Mouse (Mus musculus) c-Kit-positive CD71-positive TER-119-positive erythroid progenitor cells, embryonic 14.5 days (primary cell): ENCODE measurements around the gene Rhbg.
A peak's percentile ranks its signal among the peaks of the same experiment; 100 is the strongest.

ENCODE experiments used
- DNase-seq: peaks from one replicate; pipeline ENCODE4 v3.0.0-alpha.2; 2013; ENCODE audit warnings: low spot score

Rhbg gene

GRCm38 (mm10) chr3:88228906-88229305 is 25.6 kb downstream of the Rhbg start:
- DNase-seq = no peak

- DNase-seq = no peak
These were observed 26.5 kb downstream of the Rhbg start for GRCm38 (mm10) chr3:88227976-88228375.

- no peak for DNase-seq
These were observed 27.2 kb downstream of the Rhbg start for GRCm38 (mm10) chr3:88227260-88227659.

- no peak for DNase-seq
These were observed 28.2 kb downstream of the Rhbg start for GRCm38 (mm10) chr3:88226101-88226845.

- no peak for DNase-seq
These were observed 29.6 kb downstream of the Rhbg start for GRCm38 (mm10) chr3:88224929-88225328.

GRCm38 (mm10) chr3:88222446-88222845 is 32.1 kb downstream of the Rhbg start:
- DNase-seq = no peak

GRCm38 (mm10) chr3:88221519-88222390 is 32.8 kb downstream of the Rhbg start:
- DNase-seq = no peak

GRCm38 (mm10) chr3:88220842-88221241 is 33.7 kb downstream of the Rhbg start:
- DNase-seq = peak; percentile 59

- DNase-seq = no peak
These were observed 34.6 kb downstream of the Rhbg start for GRCm38 (mm10) chr3:88219940-88220339.

- DNase-seq = no peak
These were observed 36.8 kb downstream of the Rhbg start for GRCm38 (mm10) chr3:88217679-88218078.

- no peak for DNase-seq
These were observed 37.8 kb downstream of the Rhbg start for GRCm38 (mm10) chr3:88216534-88217326.

GRCm38 (mm10) chr3:88216116-88216515 is 38.4 kb downstream of the Rhbg start:
- DNase-seq = no peak

GRCm38 (mm10) chr3:88215553-88216004 is 38.9 kb downstream of the Rhbg start:
- no peak for DNase-seq

- no peak for DNase-seq
These were observed 39.4 kb downstream of the Rhbg start for GRCm38 (mm10) chr3:88214971-88215552.

GRCm38 (mm10) chr3:88214197-88214938 is 40.1 kb downstream of the Rhbg start:
- DNase-seq = no peak

GRCm38 (mm10) chr3:88213019-88213418 is 41.5 kb downstream of the Rhbg start:
- peak; percentile 32 for DNase-seq

- DNase-seq = no peak
These were observed 42.2 kb downstream of the Rhbg start for GRCm38 (mm10) chr3:88212356-88212755.

- DNase-seq = no peak
These were observed 43.6 kb downstream of the Rhbg start for GRCm38 (mm10) chr3:88210918-88211317.

- no peak for DNase-seq
These were observed 44.4 kb downstream of the Rhbg start for GRCm38 (mm10) chr3:88210121-88210520.

- DNase-seq = no peak
These were observed 45.2 kb downstream of the Rhbg start for GRCm38 (mm10) chr3:88209306-88209705.

GRCm38 (mm10) chr3:88208226-88208720 is 46.2 kb downstream of the Rhbg start:
- DNase-seq = no peak
